Mouse (Mus musculus) embryo, embryonic 11 days (tissue): ENCODE measurements around the gene Pigg.
A peak's percentile ranks its signal among the peaks of the same experiment; 100 is the strongest.

ENCODE experiments used
- DNase-seq: peaks from one replicate; pipeline ENCODE4 v3.0.0-alpha.2; 2015

The Pigg gene

DNA sequence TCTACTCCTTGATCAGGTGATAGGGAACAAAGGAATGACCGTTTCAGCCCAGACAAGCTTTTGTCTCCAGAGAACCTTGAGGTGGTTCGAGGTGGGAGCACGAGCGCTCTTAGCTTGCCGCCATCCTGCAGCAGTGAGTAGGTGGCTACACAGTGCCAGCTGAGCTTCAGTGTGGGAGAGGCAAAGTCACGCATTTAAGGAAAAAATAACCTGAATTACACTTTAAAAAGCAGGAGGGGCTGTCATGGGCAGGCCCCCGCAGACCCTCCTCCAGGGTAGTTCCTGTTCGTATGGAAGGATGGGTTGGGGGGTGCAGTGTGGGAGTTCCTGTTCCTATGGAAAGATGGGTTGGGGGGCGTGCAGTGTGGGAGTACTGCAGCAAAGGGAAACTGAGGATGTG is 47.1 kb downstream of the Pigg start:
- no peak for DNase-seq

DNA sequence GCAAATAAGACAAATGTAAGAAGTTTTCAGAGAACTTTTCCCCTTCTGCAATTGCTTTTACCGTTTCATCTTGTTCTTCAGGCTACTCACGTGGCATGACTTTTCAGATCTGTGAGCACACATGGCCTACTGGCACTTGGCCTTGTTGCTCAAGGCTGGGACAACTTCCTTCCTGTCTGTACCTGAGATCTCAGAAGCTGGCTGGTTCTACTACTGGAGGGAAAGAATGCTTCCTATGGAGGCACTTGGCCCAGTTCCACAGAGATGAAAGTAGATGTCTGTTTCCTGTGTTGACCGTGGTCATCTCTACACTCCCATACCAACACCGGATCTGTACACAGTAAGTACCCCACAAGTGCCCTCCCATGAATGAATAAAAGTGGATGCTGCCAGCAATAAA is 47.8 kb downstream of the Pigg start:
- DNase-seq, result no peak

DNA sequence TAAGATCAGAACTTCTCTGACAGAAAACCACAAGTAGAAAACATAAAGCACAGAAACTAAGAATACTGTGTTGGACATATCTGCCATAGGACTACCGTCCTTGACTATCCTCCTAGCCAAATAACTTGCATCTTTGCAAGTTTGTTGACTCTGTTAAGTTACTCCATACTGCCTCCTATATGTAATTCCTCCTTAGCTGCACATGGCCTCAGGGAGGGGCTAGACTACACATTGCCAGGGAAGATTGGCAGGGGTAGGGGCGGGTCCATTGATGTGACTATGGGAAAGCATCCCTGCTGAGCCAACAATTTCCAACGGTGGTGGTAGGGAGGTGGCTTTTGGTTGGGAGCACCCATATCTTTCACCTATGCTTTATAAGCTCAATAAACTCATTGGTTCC is 49.9 kb downstream of the Pigg start:
- no peak for DNase-seq

DNA sequence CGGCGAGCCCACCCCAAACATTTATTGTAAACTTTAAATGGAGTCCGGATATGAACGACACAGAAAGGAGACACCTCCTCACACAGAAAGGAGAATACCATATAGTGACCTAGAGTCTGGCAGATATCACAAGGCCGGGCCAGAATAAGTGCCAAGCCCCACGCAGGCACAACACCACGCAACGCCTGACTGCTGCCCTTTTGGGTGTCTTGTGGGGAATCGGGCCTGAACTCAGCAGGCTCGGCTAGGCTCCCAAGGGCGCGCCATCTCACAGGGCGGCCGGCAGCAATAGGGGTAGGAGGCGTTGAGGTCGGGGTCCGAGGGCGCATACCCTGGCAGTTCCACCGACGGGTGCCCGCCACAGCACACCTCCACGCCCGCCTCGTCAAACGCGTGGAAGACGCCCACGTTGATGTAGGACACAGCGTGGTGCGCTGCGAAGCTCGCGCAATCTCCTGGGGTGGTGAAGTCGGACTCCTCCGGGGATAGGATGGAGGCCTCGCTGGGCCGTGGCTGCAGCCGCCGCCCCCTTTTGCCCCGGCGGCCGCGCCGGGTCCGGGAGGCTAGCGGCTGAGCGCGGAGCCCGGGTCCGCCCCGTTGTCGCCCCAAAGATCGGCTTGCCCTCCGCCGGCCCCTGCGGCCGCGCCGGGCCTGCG is 54.0 kb downstream of the Pigg start:
- no peak for DNase-seq

DNA sequence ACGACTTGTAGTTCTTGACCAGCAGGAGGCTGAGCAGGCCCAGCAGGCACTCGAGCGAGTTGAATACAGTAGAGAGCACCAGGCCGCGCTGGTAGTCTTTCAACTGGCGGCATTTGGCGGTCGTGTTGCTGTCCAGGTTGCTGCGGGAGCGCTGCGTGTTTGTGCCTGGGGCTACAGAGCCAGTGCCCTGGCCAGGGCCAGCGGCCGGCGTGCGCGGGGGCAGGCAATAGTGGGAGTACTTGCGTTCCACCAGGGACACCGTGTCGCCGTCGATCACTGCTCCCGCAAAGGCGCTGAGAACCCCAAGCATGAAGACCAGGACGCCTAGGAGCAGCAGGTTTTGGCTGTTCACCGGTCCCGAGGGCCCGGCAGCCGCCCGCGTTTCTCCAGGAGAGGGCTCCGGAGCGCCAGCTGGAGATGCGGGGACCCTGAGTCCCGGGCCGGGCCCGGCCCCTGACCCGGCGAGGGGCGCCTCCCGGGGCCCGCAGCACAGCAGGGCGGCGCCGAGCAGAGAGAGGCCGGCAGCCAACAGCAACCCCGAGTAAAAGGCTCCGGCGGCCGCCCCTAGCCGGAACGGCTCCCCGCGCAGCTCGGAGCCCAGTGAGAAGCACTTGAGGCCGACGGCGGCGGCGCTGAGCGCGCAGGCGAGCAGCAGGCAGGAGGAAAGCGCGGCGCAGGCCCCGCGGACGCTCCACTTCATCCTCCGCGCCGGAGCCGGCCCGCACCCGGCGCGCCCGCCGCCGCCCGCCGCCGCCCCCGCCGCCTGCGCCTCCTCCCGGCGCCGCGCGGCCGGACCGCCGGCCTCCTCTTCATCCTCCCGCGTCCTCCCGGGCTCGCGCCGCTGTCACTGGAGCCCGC is 54.8 kb downstream of the Pigg start:
- peak; percentile 66 for DNase-seq

DNA sequence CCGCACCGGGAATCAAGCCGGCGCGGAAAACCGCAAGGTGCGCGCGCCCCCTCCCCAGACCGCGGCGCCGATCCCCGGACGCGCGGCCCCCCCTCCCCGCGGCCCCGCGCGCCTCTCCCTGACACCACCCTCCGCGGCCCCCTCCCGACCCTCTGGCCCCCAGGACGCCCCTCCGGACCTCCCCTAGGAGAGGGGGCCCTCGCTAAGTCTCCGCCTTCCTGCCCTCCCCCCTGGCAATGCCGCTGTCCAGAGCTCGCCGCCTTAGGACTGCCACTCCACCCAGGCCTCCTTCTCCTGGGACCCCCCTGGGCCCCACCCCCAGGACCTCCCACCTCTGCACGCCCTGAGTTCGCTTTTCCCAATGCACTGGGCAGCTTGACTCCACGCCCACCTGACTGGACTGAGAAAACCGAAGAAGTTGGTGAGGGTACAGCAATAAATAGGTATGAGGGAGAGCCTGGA is 55.5 kb downstream of the Pigg start, which contains the start of gene Gm42517:
Gene Gm42517 (minus strand): TSS at position 52 of the 462 bp plus-strand sequence.
- DNase-seq, result peak; percentile 7

DNA sequence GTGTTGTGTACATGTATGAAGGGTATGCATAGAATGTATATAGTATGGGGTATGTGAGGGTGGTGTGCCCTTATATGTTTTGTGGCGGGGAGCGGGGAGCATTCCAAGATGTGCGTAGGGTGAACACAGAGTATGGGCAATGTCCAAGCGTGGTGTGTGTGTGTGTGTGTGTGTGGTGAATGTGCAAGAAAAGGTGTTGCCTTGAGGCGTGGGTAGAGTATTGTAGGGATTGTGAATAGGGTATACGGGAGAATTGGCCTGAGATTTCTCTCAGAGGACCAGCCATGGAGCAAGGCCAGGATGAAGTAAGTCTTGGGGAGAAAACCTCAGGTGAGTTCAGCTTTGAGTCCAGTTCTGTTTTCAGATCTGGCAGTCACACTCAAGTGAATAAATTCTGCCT is 56.0 kb downstream of the Pigg start:
- no peak for DNase-seq

DNA sequence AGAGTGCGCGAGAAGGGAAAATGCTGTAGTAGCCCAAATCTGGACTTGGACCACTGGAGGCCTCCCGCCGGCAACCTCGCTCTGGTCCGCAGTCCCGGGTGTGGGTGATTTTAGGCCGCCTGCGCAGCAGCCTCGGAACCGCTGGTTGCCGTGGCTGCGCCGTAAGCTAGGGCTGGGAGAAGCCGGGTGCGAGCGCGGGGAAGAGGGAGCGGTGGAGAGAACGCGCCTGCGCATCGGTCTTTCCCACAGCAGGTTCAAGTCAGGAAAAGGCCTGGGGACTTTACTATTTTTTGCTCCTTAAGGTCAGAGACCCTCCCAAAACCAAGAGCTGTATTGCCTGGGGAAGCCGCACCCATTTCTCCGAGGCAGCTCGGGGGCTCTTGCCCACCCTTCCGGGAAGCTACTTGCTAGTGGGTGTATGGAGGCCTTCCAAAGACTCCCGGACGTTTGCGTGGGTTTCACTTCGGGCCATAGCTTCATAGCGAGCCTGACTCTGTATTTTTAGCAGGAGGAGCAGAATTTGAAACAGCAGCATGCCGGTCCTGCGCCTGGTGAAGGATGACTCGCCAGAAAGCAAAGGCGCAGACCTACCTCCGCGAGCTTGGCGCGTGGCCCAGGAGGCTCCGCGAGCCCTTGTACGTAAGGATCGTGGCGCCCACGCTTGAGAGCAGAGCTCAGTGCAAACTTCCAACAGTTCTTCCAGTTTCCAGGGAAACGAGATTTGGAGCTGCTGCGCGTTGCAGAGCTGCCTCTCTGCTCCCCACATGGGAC is 56.6 kb downstream of the Pigg start:
- peak; percentile 55 for DNase-seq

DNA sequence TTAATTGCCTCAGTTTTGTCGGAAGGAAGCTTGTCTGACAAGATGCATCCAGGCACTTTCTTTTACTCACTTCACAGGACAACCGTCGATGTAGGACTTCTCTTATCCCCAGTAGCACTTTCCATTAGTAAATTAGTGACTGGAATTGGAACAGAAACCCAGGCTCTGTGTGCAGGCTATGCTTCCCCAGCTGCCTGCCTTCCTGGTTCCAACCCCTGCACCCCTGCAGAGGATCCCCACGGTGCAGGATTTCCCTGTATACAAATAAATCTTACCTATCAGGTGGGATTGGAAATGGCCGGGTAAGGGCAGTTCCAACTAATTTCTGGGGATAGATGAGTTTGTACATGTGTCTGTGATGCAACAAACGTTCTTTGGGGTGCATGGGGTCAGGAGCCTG is 57.6 kb downstream of the Pigg start:
- no peak for DNase-seq

DNA sequence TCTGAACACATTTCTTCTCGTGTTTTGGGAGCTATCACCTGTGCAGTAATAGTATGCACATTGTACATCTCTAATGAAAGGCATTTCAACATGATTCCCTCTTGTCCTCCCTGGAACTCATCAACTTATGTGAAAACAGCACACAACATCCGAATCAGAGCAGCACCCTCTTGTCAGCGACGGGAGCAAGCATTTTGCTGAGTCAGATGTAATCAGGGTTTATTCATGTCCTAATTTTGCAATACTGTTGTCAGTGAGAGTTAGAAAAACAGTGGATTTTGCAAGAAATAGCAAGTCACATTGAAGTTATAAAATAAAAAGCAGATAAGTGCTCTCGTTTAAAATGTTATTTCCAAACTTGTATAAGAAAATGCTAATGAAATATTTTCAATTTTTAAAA is 61.7 kb downstream of the Pigg start:
- DNase-seq, result no peak

DNA sequence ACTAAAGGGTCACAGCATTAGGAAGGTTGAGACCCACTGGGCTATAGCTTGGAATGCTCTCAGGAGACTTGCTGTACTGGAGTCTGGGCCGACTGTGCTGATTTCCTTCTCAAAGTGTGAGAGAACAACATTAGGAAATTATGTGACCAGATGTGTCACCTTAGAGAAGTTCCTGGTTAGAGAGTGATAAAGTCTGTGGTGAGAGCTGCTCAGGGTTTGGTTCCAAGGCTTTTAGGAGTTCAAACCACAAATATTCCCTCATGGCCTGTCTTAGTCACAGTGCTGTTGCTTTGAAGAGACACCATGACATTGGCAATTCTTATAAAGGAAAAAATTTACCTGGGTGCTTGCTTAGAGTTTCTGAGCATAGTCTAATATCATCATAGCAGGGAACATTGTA is 63.6 kb downstream of the Pigg start:
- no peak for DNase-seq

DNA sequence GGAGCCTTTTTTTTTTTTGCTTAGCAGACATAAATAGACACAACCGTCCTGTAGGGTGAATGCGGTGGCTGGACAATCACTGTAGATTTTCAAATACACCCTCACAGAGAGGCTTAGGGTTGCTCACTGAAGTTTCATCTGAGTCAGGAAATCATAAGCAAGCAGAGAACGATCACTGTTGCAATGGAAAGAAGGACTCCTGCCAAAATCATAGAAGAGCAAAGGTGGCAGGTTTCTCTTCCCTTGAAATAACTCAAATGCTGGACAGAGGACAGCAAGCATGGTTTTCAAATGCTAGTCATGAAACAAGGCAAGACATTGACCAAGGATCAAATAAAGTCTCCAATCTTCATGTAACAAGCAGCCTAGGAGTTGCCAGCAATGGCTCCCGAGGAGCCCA is 65.9 kb downstream of the Pigg start:
- DNase-seq, result no peak

DNA sequence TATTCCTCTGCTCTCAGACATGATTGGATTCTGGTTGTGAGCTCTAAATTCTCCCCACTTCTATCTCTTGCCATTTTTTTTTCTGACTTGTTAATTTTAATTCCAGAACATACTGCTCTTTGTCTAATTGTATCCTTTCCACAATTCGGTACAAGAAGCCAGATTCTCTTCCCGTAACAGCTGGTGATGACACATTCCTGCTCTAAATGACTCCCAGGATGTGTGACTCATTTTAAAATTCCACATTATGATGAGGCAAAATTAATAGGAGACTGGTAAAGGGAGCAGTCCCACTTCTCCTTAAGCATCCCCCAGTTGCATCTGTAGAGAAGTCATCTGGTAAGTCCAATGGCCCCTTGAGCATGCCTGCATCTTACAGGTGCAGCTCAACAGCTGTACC is 73.2 kb downstream of the Pigg start:
- DNase-seq, result no peak

DNA sequence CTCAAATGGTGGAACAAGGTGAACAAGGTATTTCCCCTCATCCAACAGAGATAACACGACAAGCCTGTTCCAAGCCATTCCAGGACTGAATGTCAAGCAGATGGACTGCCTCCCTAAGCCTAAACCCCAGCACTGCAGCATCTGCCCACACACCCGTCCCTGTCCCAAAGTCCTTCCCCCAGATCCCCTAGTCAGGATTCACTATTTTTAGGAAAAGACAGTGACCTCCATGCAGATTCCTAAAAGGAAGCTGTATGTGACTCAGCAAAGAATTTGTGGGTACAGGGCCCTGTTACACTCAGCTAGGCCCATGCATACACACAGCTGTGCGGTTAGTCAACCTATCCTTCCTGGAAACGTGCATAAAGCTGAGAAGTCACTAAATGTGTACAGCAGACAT is 74.0 kb downstream of the Pigg start:
- no peak for DNase-seq

DNA sequence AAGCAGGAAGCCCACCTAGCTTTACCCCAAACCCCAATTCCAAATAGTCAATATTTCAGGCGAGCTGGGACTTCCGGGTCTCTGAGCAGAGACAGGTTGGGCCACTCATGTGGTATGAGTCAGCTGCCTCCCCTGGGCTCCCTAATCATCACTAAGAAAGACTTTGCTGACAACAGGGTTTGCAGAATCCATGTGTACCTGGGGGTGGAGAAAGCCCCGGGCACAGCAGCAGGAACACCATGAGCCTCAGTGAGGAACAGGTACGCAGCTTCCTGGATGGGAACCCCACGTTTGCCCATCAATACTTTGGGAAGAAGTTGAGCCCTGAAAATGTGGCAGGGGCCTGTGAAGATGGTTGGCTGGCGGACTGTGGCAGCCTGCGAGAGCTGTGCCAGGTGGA is 75.8 kb downstream of the Pigg start, which contains the start of gene Pde6b:
Gene Pde6b (plus strand): TSS at position 191 of the 400 bp plus-strand sequence.
- DNase-seq, result no peak

DNA sequence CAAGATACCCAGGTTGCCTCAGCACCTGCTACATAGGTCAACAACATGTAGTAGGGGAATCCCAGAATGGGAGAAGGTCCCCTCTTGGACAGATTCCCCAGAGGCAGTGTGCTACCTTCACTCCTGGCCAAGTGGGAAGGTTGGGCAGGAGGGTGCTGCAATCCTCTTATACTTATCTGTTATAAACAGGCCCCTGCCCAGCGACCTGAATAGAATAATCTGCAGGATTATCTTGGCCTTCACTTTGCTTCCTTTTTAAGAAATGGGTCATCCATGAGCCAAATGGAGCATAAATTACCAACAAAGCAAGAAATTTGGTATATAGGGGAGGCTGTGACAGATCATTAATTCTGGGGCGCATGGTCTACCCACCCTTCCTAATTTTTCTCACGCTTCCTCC is 77.3 kb downstream of the Pigg start:
- no peak for DNase-seq
